Mouse (Mus musculus): Measurements from ENCODE around the gene Spata1. TPM values are rescaled to one million over a fixed set of nuclear protein-coding genes. Genes with fewer than 3 reads are reported as not detected.

Spata1 gene
- polyA plus RNA-seq, 1 experiment from 2014 or later: 4.6 TPM

GRCm38 (mm10) chr3:146473741-146474140 is 25.8 kb downstream of the Spata1 start:
- Histone ChIP-seq H3K36me3 (ENCODE audit: control insufficient read depth, insufficient read depth, low read length) (no peaks in the 10 kb centered on the region), H3K4me2 (no peak overlapping the region), H3K9ac (ENCODE audit: low read depth, low read length) (no peak overlapping the region), H3K27ac (ENCODE audit: low read depth, low read length) (no peak overlapping the region), H3K27me3 (replicated peaks; ENCODE audit: control insufficient read depth, insufficient read depth, low read length) (no peaks in the 10 kb centered on the region), H3K4me1 (replicated peaks; ENCODE audit: control insufficient read depth, insufficient read depth, low read length) (no peaks in the 10 kb centered on the region), H3K4me3 (ENCODE audit: low read depth, low read length) (no peak overlapping the region), H3K9me3 (ENCODE audit: control insufficient read depth, low read length) (no peaks in the 10 kb centered on the region)
- DNase-seq (ENCODE audit: low spot score): no peak
- ATAC-seq (replicated peaks; ENCODE audit: low FRiP score): no peak

DNA sequence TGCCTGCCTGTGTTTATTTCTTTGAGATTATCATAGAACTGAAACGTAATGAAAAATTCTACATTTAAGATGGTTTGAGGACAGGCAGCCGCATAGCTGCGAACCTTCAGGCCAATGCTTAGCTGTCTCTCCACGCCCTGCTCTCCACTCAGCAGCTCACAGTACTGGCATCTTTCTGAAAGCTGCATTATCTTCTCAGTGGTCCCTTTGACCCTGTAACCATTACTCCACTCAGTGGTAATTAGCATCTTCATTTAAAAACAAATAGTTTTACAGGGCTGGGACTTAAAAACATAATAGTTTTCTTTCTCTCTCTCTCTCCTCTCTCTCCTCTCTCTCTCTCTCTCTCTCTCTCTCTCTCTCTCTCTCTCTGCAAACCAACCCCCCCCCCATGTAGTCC is 26.9 kb downstream of the Spata1 start:
- no peaks in the 10 kb centered on the region for H3K36me3 ChIP-seq (ENCODE audit: control insufficient read depth, insufficient read depth, low read length)
- no peaks in the 10 kb centered on the region for H3K9me3 ChIP-seq (ENCODE audit: control insufficient read depth, low read length)
- H3K4me2 ChIP-seq: no peak overlapping the region
- H3K4me1 ChIP-seq (replicated peaks; ENCODE audit: control insufficient read depth, insufficient read depth, low read length): no peaks in the 10 kb centered on the region
- no peaks in the 10 kb centered on the region for H3K27me3 ChIP-seq (replicated peaks; ENCODE audit: control insufficient read depth, insufficient read depth, low read length)
- H3K9ac ChIP-seq (ENCODE audit: low read depth, low read length): no peak overlapping the region
- H3K27ac ChIP-seq (ENCODE audit: low read depth, low read length): no peak overlapping the region
- ATAC-seq (replicated peaks; ENCODE audit: low FRiP score): no peak
- no peak for DNase-seq (ENCODE audit: low spot score)
- 74% methylated on average over 4 of the region's 4 CpGs for WGBS
- H3K4me3 ChIP-seq (ENCODE audit: low read depth, low read length): no peak overlapping the region

DNA sequence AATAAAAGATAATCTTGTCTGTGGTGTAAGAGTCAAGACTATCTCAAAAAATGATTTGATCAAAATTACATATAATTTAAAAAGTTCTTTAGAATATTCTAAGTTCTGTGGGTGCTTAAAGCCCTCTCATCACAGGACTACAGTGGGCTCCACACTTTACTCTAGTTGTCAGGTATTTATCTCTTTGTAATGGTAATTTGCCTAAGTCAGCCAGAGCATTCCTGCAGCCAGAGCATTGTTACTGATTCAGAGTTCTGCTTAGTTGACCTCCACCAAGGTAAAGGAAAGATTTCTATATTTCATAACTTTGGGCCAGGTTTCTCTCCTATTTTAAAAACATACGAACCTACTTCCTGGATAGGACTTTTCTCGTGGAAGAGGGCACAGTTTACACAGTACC is 30.3 kb downstream of the Spata1 start:
- Histone ChIP-seq H3K4me3 (ENCODE audit: low read depth, low read length) (no peak overlapping the region), H3K36me3 (ENCODE audit: control insufficient read depth, insufficient read depth, low read length) (no peaks in the 10 kb centered on the region), H3K4me1 (replicated peaks; ENCODE audit: control insufficient read depth, insufficient read depth, low read length) (no peaks in the 10 kb centered on the region), H3K4me2 (no peak overlapping the region), H3K9ac (ENCODE audit: low read depth, low read length) (no peak overlapping the region), H3K27ac (ENCODE audit: low read depth, low read length) (no peak overlapping the region), H3K27me3 (replicated peaks; ENCODE audit: control insufficient read depth, insufficient read depth, low read length) (no peaks in the 10 kb centered on the region), H3K9me3 (ENCODE audit: control insufficient read depth, low read length) (no peaks in the 10 kb centered on the region)
- 72% methylated on average over 2 of the region's 2 CpGs for WGBS
- DNase-seq (ENCODE audit: low spot score) (no peak), ATAC-seq (replicated peaks; ENCODE audit: low FRiP score) (no peak)

DNA sequence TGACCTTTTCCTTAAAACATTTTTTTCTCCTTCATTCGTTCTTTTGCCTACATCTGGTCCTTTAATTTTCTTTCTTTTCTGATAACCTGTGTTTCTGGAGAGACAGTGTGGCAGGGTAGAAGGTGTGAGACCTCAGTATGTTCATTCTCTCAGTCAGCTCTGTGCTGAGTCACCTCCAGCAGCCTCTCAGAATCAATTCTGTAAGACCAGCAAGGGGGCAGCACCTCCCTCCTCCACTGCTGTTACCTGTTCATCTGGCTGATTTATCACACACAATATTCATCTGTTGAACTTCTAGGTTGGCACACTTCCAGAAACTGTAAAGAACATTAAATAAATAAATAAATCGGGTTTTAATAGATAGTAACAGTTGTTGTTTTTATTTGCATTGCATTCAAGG is 36.6 kb downstream of the Spata1 start:
- DNase-seq (ENCODE audit: low spot score): no peak
- no peak overlapping the region for H3K27ac ChIP-seq (ENCODE audit: low read depth, low read length)
- no peaks in the 10 kb centered on the region for H3K36me3 ChIP-seq (ENCODE audit: control insufficient read depth, insufficient read depth, low read length)
- H3K4me1 ChIP-seq (replicated peaks; ENCODE audit: control insufficient read depth, insufficient read depth, low read length): no peaks in the 10 kb centered on the region
- no peaks in the 10 kb centered on the region for H3K27me3 ChIP-seq (replicated peaks; ENCODE audit: control insufficient read depth, insufficient read depth, low read length)
- WGBS: 63% methylated on average over 2 of the region's 2 CpGs
- no peaks in the 10 kb centered on the region for H3K9me3 ChIP-seq (ENCODE audit: control insufficient read depth, low read length)
- no peak overlapping the region for H3K9ac ChIP-seq (ENCODE audit: low read depth, low read length)
- no peak overlapping the region for H3K4me2 ChIP-seq
- peak; percentile 51 for ATAC-seq (replicated peaks; ENCODE audit: low FRiP score)
- no peak overlapping the region for H3K4me3 ChIP-seq (ENCODE audit: low read depth, low read length)

GRCm38 (mm10) chr3:146451375-146451774 is 48.2 kb downstream of the Spata1 start:
- Histone ChIP-seq H3K36me3 (ENCODE audit: control insufficient read depth, insufficient read depth, low read length) (no peaks in the 10 kb centered on the region), H3K27ac (ENCODE audit: low read depth, low read length) (no peak overlapping the region), H3K27me3 (replicated peaks; ENCODE audit: control insufficient read depth, insufficient read depth, low read length) (no peaks in the 10 kb centered on the region), H3K4me1 (replicated peaks; ENCODE audit: control insufficient read depth, insufficient read depth, low read length) (peaks cover 4% of the 10 kb centered on the region), H3K9ac (ENCODE audit: low read depth, low read length) (no peak overlapping the region), H3K4me2 (no peak overlapping the region), H3K9me3 (ENCODE audit: control insufficient read depth, low read length) (no peaks in the 10 kb centered on the region), H3K4me3 (ENCODE audit: low read depth, low read length) (no peak overlapping the region)
- no peak for DNase-seq (ENCODE audit: low spot score)
- no peak for ATAC-seq (replicated peaks; ENCODE audit: low FRiP score)
- WGBS: 89% methylated on average over 5 of the region's 5 CpGs

DNA sequence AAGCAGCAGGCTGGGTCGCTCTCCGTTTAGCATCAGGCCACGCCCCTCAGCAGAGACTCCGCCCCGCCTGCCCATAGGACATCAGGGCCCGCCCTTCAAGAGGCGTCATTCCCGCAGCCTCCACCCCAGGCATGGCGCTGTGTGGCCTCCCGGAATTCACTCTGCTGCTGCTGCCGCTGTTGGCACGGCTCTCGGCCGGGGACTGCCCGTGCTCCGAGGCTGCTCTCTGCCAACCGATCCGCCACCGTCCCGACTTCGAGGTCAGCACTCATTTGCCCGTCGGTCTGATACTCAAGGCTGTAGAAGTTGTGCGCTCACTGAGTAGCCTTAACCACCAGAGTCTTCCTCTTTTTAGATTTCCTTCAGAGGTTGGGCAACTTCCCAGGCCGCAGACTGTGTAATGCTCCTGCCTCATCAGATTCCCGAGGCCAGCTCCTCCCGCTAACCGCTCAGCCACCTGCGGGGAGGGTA is 49.1 kb downstream of the Spata1 start:
- under 1% methylated on average over 29 of the region's 29 CpGs for WGBS
- Histone ChIP-seq H3K9ac (ENCODE audit: low read depth, low read length) (peak overlapping the region; percentile 67), H3K27ac (ENCODE audit: low read depth, low read length) (peak overlapping the region; percentile 54; the same call in 1 of the 2 replicates), H3K4me2 (peak overlapping the region; percentile 62), H3K9me3 (ENCODE audit: control insufficient read depth, low read length) (no peaks in the 10 kb centered on the region), H3K27me3 (replicated peaks; ENCODE audit: control insufficient read depth, insufficient read depth, low read length) (no peaks in the 10 kb centered on the region), H3K36me3 (ENCODE audit: control insufficient read depth, insufficient read depth, low read length) (peaks cover 4% of the 10 kb centered on the region; the same call in 1 of the 2 replicates), H3K4me3 (ENCODE audit: low read depth, low read length) (peak overlapping the region; percentile 59), H3K4me1 (replicated peaks; ENCODE audit: control insufficient read depth, insufficient read depth, low read length) (peaks cover 4% of the 10 kb centered on the region)
- DNase-seq (ENCODE audit: low spot score) (peak; percentile 94), ATAC-seq (replicated peaks; ENCODE audit: low FRiP score) (peak; percentile 99)

DNA sequence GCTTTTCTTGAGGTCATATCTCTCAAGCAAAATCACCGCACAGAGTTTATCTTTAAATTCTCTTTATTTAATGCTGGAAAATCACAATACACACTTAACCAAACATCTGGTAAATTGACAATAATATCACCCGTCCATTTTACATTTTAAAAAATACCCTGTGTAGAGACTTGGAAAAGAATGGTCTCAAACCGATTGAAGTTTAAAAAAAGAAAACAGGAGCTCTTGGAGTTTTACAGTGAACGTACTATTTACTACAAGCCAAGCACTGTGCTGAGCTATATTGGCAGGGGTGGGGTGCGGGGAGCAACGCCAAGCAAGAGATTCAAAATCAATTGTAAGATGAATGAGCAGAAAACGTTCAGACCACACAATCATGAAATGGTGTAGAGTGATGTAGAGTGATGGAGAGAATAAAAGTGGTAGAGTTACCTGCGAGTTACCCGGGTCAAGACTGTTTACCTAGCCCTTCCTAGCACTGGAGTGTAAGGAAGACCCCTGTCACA is 49.8 kb downstream of the Spata1 start, which contains the start of gene Ctbs:
Gene Ctbs, plus strand, starts transcription at position 51 of the 506 bp plus-strand sequence.
- Histone ChIP-seq H3K9me3 (ENCODE audit: control insufficient read depth, low read length) (no peaks in the 10 kb centered on the region), H3K27ac (ENCODE audit: low read depth, low read length) (peak within 1 kb of the TSS; percentile 54; the same call in 1 of the 2 replicates), H3K9ac (ENCODE audit: low read depth, low read length) (peak within 1 kb of the TSS; percentile 67), H3K4me2 (peak within 1 kb of the TSS; percentile 62), H3K4me1 (replicated peaks; ENCODE audit: control insufficient read depth, insufficient read depth, low read length) (peaks cover 4% of the 10 kb centered on the region), H3K27me3 (replicated peaks; ENCODE audit: control insufficient read depth, insufficient read depth, low read length) (no peaks in the 10 kb centered on the region), H3K36me3 (ENCODE audit: control insufficient read depth, insufficient read depth, low read length) (peaks cover 4% of the 10 kb centered on the region; the same call in 1 of the 2 replicates), H3K4me3 (ENCODE audit: low read depth, low read length) (peak within 1 kb of the TSS; percentile 59)
- WGBS: 52% methylated on average over 9 of the region's 9 CpGs
- no peak for DNase-seq (ENCODE audit: low spot score)
- ATAC-seq (replicated peaks; ENCODE audit: low FRiP score): no peak

DNA sequence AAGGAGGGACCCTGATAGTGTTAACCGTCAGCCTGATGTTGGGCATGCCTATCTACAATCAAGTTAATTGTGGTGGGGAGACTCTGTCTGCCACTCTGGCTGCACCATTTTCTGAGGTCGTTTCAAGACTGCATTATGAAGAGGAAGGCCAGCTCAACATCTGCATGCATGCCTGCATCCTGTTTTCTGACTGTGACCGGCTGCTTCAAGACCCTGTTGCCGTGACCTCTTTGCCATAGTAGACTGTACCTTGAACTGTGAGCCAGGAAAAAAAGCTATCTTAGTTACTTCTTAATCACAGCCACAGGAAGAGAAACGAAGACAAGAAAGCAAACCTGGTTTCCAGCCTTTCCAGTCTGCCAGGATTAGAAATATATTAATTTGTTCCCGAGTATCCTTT is 50.6 kb downstream of the Spata1 start:
- Histone ChIP-seq H3K36me3 (ENCODE audit: control insufficient read depth, insufficient read depth, low read length) (peaks cover 4% of the 10 kb centered on the region; the same call in 1 of the 2 replicates), H3K9me3 (ENCODE audit: control insufficient read depth, low read length) (no peaks in the 10 kb centered on the region), H3K4me2 (no peak overlapping the region), H3K27me3 (replicated peaks; ENCODE audit: control insufficient read depth, insufficient read depth, low read length) (no peaks in the 10 kb centered on the region), H3K9ac (ENCODE audit: low read depth, low read length) (no peak overlapping the region), H3K4me3 (ENCODE audit: low read depth, low read length) (no peak overlapping the region), H3K27ac (ENCODE audit: low read depth, low read length) (no peak overlapping the region), H3K4me1 (replicated peaks; ENCODE audit: control insufficient read depth, insufficient read depth, low read length) (peaks cover 4% of the 10 kb centered on the region)
- WGBS: 71% methylated on average over 6 of the region's 6 CpGs
- ATAC-seq (replicated peaks; ENCODE audit: low FRiP score) (no peak), DNase-seq (ENCODE audit: low spot score) (no peak)

- WGBS: 61% methylated on average over 10 of the region's 10 CpGs
- Histone ChIP-seq H3K27ac (ENCODE audit: low read depth, low read length) (no peak overlapping the region), H3K27me3 (replicated peaks; ENCODE audit: control insufficient read depth, insufficient read depth, low read length) (no peaks in the 10 kb centered on the region), H3K4me2 (no peak overlapping the region), H3K9ac (ENCODE audit: low read depth, low read length) (no peak overlapping the region), H3K4me3 (ENCODE audit: low read depth, low read length) (no peak overlapping the region), H3K9me3 (ENCODE audit: control insufficient read depth, low read length) (no peaks in the 10 kb centered on the region), H3K4me1 (replicated peaks; ENCODE audit: control insufficient read depth, insufficient read depth, low read length) (peaks cover 4% of the 10 kb centered on the region), H3K36me3 (ENCODE audit: control insufficient read depth, insufficient read depth, low read length) (peaks cover 4% of the 10 kb centered on the region; the same call in 1 of the 2 replicates)
- ATAC-seq (replicated peaks; ENCODE audit: low FRiP score) (no peak), DNase-seq (ENCODE audit: low spot score) (no peak)
Measured at GRCm38 (mm10) chr3:146448372-146448771, 51.2 kb downstream of the Spata1 start.
